Mouse (Mus musculus) 416B (cell line): ENCODE results near the gene Nckap5.
A peak's percentile ranks its signal among the peaks of the same experiment; 100 is the strongest.

Experiments used
- DNase-seq: peaks from one replicate; pipeline ENCODE4 v3.0.0; 2011; ENCODE audit warnings: low read depth

Gene Nckap5

DNA sequence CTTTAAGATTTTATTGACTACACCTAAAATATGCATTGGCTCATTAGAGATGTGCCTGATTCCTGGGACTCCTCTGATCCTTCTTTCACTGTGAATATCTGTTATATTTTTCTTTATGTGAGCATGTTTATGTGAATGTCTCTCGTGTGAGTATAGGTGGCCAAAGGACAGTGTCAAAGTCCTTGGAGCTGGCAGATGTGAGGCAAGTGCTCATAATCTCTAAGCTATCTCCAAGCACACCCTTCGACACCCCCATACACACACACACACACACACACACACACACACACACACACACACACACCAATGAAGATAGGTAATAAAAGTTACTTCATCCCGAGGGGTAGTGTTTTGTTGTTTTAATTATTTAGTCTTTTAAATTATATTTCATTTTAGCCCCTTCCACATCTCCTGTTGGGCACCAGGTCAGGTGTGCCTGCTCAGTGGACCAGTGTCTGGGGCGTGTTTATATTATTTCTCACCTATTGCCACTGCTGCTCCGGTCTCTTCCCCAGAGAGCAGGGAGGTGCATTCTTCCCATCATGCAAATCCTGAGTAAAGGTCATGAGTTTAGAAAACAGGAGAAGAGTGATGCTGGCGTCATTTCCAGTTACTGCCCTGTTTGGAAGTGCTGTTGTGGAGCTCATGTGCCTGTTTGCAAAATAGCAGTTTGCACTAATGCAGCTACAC is 469.9 kb downstream of the Nckap5 start:
- DNase-seq = no peak

DNA sequence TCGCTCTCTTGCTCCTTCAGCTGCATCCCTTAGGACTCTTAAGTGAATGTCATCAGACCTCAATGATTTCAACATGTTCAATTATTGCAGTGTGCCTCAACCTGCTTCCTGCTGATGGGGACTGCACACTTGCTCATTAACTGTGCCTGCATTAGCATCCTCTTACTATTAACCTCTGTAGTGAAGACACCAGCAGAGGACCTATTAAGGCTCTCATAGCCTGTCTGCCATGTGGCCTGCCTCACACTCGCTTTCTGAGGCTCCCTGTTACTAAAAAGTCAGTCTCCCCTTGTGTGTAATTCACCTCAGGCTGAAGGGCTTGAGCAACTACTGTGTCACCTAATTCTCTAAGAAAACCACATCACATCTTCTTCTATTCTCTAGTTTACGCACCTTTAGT is 470.5 kb downstream of the Nckap5 start:
- no peak for DNase-seq

- no peak for DNase-seq
Observed at GRCm38 (mm10) chr1:126341806-126342205, 488.8 kb downstream of the Nckap5 start.

DNA sequence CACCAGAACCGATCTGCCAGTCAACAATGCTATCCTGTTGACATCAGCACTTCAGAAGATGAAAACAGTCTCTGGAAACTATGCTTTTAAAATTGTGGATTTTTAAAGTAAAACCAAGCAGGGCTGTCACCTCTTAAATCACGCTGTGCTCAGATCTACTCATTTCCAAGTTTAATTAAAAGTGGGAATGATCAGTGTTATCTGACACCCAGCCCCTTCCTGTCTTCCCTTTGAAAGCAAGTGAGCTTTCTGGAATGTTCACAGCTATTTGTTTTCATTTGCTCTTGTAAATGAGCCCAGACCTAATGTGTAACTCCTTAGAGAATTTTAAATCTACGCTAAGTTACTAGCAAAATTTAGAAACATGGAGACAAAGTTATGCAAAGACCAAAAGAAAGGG is 491.3 kb downstream of the Nckap5 start:
- DNase-seq = no peak

DNA sequence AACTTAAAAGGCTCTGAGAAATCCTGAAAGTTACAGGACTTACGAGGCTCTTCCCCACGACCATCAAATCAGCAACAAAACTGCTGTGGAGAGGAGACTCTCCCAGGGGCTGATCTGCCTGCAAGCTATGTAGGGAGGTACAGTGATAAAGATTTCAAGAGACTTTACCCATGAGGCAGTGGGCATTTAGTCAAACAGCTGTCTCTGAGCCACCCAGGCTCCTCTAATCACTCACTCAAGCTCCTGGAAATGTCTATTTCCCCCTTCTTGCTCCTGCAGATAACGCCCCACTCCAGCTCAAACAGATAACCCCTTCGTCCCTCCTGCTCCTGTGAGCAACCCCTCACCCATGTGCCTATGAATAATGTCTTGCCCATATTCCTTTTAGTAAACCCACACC is 496.4 kb downstream of the Nckap5 start:
- DNase-seq = no peak

DNA sequence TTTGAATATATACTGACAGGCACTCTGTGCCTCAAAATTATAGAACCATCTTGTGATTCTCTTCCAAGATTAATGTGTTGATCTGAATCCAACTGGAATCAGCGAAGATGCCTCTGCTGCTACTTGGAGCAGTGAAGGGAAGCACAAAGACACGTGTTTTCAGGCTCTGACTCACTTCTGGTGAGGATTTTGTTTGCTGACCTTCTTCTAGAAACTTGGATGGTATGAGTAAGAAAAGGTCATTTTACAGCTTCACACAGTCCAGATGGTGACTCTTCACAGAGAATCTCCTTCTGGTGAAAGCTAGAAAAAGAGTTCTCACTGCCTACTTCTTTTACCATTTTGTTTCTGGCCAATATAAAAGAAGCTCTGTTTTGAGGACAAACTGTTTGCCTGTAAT is 498.6 kb downstream of the Nckap5 start:
- DNase-seq = no peak

- DNase-seq = no peak
Observed at GRCm38 (mm10) chr1:126320696-126321095, 509.9 kb downstream of the Nckap5 start.

- DNase-seq = no peak
Observed at GRCm38 (mm10) chr1:126317874-126318607, 512.6 kb downstream of the Nckap5 start.

DNA sequence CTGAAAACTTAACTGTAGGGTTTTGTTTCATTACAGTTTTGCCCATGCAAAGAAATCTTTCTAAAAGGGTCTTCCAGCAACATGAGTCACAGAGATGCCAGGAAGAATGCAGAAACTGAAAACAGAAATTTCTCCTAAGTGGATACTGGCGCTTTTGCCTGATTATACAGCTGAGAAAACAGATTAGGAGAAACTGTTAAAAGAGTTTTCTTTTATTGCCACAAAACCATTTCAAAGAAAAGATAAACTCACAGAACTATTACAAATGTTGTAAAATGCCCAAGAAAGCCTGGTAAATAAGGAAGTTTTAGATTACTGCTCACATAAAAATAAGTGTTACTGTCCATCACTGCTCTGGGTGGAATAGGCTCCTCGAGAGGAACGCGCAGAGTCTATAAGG is 513.3 kb downstream of the Nckap5 start:
- DNase-seq = no peak

DNA sequence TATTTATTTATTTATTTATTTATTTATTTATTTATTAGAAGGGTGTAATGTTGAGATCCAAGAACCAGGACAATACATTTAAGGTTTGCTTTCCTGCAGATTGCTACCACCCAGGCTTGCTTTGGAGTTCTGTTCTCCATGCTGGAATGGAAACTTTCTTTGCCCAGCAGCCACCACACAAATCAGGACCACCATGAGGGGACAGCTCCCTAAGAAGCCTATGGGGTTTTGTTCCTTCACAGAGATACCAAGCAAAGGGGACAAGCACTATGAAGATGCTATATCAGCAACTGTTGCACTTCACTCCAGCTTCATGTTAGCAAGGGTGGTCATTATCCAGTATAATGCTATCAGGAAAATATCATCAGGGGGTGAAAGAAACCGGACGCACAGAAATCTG is 513.7 kb downstream of the Nckap5 start:
- peak; percentile 1 for DNase-seq

DNA sequence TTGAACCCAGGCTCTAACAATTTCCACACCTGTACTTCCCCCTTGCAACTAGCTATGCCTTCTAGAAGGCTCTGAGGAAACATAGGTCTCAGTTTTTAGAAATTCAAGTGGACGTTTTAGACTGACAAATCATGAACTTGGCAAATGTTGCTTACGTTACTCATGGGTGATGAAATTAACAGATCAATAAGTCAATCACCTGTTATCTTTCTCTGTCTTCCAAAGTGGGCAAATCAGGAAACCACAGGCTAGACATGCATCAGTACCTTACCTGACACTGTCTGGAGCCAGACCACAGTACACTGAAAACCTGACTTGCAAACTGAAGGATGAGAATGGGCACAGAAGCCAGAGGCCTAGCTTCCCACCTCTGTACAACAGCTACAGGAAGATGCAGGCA is 529.5 kb downstream of the Nckap5 start:
- no peak for DNase-seq

GRCm38 (mm10) chr1:126264931-126265330 is 565.7 kb downstream of the Nckap5 start:
- no peak for DNase-seq

DNA sequence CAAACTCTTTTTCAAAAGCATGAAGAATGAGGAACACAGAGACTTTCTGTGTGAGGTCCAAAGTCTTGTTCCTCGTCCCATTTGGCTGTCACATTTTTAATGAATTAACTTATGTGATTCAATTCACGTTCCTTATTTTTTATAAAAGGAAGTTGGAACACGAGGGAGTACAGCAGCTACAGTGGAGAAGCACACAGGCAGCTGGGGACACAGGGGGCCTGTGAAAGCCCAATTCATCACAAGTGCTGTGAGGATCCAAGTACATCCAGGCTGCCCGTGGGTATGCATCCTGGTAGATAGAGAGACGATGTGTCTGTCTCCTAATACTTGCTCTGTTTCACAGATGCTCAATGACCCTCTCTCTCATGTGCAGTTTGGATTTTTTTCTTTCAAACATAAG is 576.2 kb downstream of the Nckap5 start:
- DNase-seq = no peak

DNA sequence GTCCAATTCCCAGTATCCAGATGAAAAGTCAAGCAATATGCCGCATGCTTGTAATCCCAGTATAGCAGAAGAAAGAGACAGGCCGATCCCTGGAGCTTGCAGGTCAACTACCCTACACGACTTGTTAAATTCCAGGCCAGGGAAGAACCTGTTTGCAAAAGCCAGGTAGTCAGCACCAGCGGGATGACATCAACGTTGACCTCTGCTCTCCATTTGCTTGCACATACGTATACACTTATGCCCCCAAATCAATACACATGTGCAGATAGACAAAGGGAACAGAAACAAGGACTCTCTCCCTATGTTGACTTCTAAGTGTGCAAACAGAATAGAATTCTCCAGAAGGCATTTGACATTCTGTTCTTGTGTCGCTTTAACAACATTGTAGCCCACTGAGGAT is 576.7 kb downstream of the Nckap5 start:
- no peak for DNase-seq

DNA sequence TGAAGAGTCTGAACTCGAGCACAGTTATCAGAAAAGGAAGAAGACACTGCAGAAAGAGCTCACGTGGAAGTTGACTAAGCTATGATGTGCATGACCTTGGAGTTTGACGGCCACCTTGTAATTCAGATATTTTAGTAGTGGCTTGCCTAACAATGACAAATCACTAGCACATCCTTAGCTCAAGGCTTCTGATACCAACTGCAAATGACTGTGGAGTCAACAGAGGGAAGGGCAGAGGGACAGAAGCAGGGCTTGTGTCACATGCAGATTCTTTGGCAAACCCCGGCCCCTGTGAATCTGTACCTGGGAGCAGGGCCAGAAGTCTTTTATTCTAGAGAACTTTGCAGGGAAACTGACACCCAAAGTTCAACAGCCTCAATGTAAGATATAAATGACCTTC is 597.4 kb downstream of the Nckap5 start:
- DNase-seq = no peak

GRCm38 (mm10) chr1:126231199-126231598 is 599.4 kb downstream of the Nckap5 start:
- no peak for DNase-seq

DNA sequence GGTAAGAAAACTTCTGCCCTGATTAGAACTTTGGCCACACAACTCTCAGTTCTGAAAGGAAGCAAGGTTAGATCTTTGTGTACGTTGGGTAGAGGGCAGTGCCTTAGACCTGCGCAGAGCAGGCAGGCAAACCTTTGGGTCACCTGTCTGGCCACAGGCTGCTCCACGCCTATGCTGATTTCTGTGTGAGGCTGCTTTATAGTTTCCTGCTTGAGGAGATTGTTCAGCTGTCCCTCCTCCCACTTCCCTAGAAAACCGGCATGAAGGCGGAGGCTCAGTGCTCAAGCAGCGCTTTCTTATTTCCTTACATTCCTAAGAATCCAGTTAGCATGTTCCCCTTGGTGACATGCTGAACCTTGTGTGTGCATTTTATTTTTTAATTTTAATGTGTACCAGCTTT is 620.4 kb downstream of the Nckap5 start:
- DNase-seq = no peak

GRCm38 (mm10) chr1:126209743-126210142 is 620.9 kb downstream of the Nckap5 start:
- DNase-seq = no peak

GRCm38 (mm10) chr1:126209131-126209530 is 621.5 kb downstream of the Nckap5 start:
- no peak for DNase-seq

- no peak for DNase-seq
Observed at GRCm38 (mm10) chr1:126196937-126197336, 633.7 kb downstream of the Nckap5 start.

DNA sequence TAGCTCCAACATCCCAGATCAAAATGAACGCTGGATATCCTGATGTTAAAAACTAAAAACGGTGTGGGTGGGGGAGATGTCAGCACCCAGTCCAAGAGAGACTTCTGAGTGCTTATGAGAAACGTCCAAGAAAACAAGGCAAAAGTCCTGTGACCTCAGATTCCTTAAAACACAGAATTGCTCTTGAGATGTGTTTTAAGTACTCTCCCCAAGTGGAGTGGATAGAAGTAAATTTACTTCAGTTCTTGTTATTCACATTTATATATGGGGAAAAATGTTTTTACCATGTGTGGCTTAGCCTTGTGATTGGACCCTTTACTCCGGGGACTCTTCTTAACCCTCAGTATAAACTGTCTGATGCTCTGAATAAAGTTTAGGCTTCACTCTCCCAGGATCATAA is 640.2 kb downstream of the Nckap5 start:
- no peak for DNase-seq

- no peak for DNase-seq
Observed at GRCm38 (mm10) chr1:126183751-126184150, 646.8 kb downstream of the Nckap5 start.

DNA sequence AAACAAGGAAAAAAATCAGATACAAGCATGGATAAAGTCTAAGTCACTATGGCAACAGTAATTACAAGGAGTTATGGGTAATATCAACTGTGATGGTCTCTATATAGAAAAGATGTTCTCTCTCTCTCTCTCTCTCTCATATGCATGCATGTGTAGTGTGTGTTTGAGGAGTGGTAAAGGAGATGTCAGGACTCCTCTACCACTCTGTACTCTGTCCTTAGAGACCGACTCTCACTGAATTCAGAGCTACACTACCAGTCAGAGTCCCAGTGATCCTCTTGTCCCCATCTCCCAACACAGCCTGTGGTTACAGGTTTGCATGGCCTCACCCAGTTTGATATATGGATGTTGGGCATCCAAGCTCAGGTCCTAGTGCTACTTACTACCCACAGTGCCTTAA is 662.0 kb downstream of the Nckap5 start:
- no peak for DNase-seq

DNA sequence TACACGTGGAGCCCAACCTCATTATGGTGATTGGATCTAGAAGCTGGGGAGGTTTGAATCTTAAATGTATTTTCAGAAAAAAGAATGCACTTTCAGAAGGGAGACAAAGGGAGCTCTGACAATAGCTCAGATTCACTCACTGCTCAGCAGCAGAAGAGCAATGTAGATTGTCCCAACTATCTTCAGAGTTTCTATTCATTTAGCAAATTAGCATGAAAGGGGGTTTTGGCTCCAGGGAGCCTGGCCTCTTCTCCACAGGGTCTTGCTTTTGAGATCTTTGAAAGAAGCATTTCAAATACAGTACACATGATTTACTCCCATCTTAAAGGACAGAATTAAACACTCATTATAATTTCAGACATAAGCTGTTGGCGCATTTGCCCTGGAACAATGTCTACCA is 662.5 kb downstream of the Nckap5 start:
- no peak for DNase-seq
